In the genomic region with DNA sequence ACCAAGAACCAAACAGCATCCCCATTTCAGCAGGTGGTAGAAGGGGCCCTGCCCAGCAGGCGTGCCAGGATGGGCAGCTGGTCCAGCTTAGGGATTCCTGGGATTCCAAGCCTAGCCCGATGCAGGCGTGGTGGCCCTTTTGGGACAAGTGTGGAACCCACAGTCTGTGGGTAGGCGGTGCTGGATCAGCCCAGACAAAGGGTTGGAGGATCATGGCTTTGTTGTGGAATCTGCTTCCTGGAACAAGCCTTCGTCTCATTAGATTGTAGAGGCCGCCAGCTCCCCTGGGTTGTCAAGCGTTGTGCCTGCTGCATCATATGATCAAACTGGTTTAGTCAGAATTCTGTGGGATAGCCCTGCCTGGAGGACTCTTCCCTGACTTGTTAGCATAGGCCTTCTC, we compare ENCODE assay signal across 12 mouse cellular contexts. TPM values are rescaled to one million over a fixed set of nuclear protein-coding genes. Genes with fewer than 3 reads are reported as not detected.
DNase-seq lines count a peak whose midpoint lies in the region; ATAC-seq and TF ChIP-seq lines count a peak whose summit lies in the region.
"Had no signal": no experiment of that assay in that cellular context is flagged by ENCODE, and none has a peak within 500 bp of the region (broad histone marks: within the 10 kb centered on the region; RNA-seq: fewer than 3 reads in every experiment).

No protein-coding gene starts in this region.

- 75% methylated on average over 7 of the region's 7 CpGs for WGBS in heart, embryonic 10.5 days
- WGBS in midbrain, embryonic 10.5 days = 69% methylated on average over 7 of the region's 7 CpGs
- WGBS in midbrain, postnatal 0 days = 55% methylated on average over 7 of the region's 7 CpGs
- WGBS in embryonic facial prominence, embryonic 12.5 days = 79% methylated on average over 7 of the region's 7 CpGs
- 82% methylated on average over 7 of the region's 7 CpGs for WGBS in neural tube, embryonic 15.5 days

- DNase-seq in heart, embryonic 10.5 days (ENCODE audit: low spot score) = no peak
- no peak for DNase-seq in heart, postnatal 4 days
- no peak for DNase-seq in midbrain, embryonic 10.5 days (ENCODE audit: low spot score)
- DNase-seq in midbrain, postnatal 0 days (ENCODE audit: low spot score) = no peak
- no peak for DNase-seq in right cerebral cortex, postnatal 25 days
- DNase-seq in left cerebral cortex, adult 2 months (ENCODE audit: extremely low spot score in 1 of 2, low spot score in 2 of 2) = no peak
- DNase-seq: adrenal gland, adult 2 months; cerebellum, adult 9-11 months; kidney, postnatal 14 days; thymus, postnatal 36 days had no signal

- no peak overlapping the region for H3K4me3 ChIP-seq in heart, embryonic 10.5 days
- no peak overlapping the region for H3K4me3 ChIP-seq in midbrain, embryonic 10.5 days
- H3K4me3 ChIP-seq in midbrain, postnatal 0 days (ENCODE audit: low read depth, low read length) = no peak overlapping the region
- H3K4me3 ChIP-seq in embryonic facial prominence, embryonic 12.5 days = no peak overlapping the region
- no peak overlapping the region for H3K4me3 ChIP-seq in neural tube, embryonic 15.5 days (replicated peaks)
- H3K4me3 ChIP-seq in left cerebral cortex, adult 2 months = no peak overlapping the region

- no peak overlapping the region for H3K9ac ChIP-seq in midbrain, postnatal 0 days (replicated peaks; ENCODE audit: low read length, poor library complexity, severe bottlenecking)
- H3K9ac ChIP-seq in embryonic facial prominence, embryonic 12.5 days = no peak overlapping the region
- no peak overlapping the region for H3K9ac ChIP-seq in neural tube, embryonic 15.5 days (replicated peaks)

- no peak for TF ChIP-seq CTCF in midbrain, postnatal 0 days (IDR thresholded peaks at IDR 0.05)
- no peak for TF ChIP-seq CTCF in left cerebral cortex, adult 2 months (IDR thresholded peaks at IDR 0.05)

- no peaks in the 10 kb centered on the region for H3K27me3 ChIP-seq in heart, embryonic 10.5 days (ENCODE audit: insufficient read depth, poor library complexity, severe bottlenecking)
- no peaks in the 10 kb centered on the region for H3K27me3 ChIP-seq in midbrain, embryonic 10.5 days (ENCODE audit: low read depth, poor library complexity, severe bottlenecking)
- H3K27me3 ChIP-seq in midbrain, postnatal 0 days (ENCODE audit: insufficient read depth, low read length) = no peaks in the 10 kb centered on the region
- H3K27me3 ChIP-seq in embryonic facial prominence, embryonic 12.5 days = no peaks in the 10 kb centered on the region
- no peaks in the 10 kb centered on the region for H3K27me3 ChIP-seq in neural tube, embryonic 15.5 days (replicated peaks)

- H3K4me1 ChIP-seq in heart, embryonic 10.5 days = peaks cover 73% of the 10 kb centered on the region
- H3K4me1 ChIP-seq in midbrain, embryonic 10.5 days = peaks cover 27% of the 10 kb centered on the region
- 0 out of 2 replicates have a peak, but pooled peaks cover 3% of the 10 kb centered on the region for H3K4me1 ChIP-seq in midbrain, postnatal 0 days (ENCODE audit: insufficient read depth, low read length)
- H3K4me1 ChIP-seq in embryonic facial prominence, embryonic 12.5 days = peaks cover 3% of the 10 kb centered on the region; the same call in 1 of the 2 replicates
- H3K4me1 ChIP-seq in neural tube, embryonic 15.5 days = peaks cover 29% of the 10 kb centered on the region

- ATAC-seq in midbrain, postnatal 0 days (ENCODE audit: low FRiP score) = no peak
- no peak; the same call in 1 of the 2 replicates for ATAC-seq in embryonic facial prominence, embryonic 12.5 days (ENCODE audit: insufficient number of reproducible peaks, insufficient read depth, low FRiP score, low TSS enrichment)
- ATAC-seq in neural tube, embryonic 15.5 days (ENCODE audit: low FRiP score) = no peak

- no peaks in the 10 kb centered on the region for H3K9me3 ChIP-seq in heart, embryonic 10.5 days
- H3K9me3 ChIP-seq in midbrain, embryonic 10.5 days (replicated peaks) = no peaks in the 10 kb centered on the region
- no peaks in the 10 kb centered on the region for H3K9me3 ChIP-seq in midbrain, postnatal 0 days (ENCODE audit: low read length)
- H3K9me3 ChIP-seq in embryonic facial prominence, embryonic 12.5 days = no peaks in the 10 kb centered on the region
- no peaks in the 10 kb centered on the region for H3K9me3 ChIP-seq in neural tube, embryonic 15.5 days (replicated peaks)

- H3K36me3 ChIP-seq in heart, embryonic 10.5 days = peaks cover 11% of the 10 kb centered on the region; the same call in 1 of the 2 replicates
- peaks cover 13% of the 10 kb centered on the region for H3K36me3 ChIP-seq in midbrain, embryonic 10.5 days
- peaks cover 3% of the 10 kb centered on the region; the same call in 1 of the 2 replicates for H3K36me3 ChIP-seq in midbrain, postnatal 0 days (ENCODE audit: insufficient read depth, low read length)
- peaks cover 4% of the 10 kb centered on the region; the same call in 1 of the 2 replicates for H3K36me3 ChIP-seq in embryonic facial prominence, embryonic 12.5 days
- H3K36me3 ChIP-seq in neural tube, embryonic 15.5 days = peaks cover 5% of the 10 kb centered on the region

- H3K4me2 ChIP-seq in midbrain, postnatal 0 days (ENCODE audit: low read depth, low read length, poor library complexity, severe bottlenecking) = no peak overlapping the region
- H3K4me2 ChIP-seq in embryonic facial prominence, embryonic 12.5 days (replicated peaks) = no peak overlapping the region
- no peak overlapping the region for H3K4me2 ChIP-seq in neural tube, embryonic 15.5 days

- peak overlapping the region; percentile 83 for H3K27ac ChIP-seq in heart, embryonic 10.5 days
- peak overlapping the region; percentile 43; the same call in 1 of the 2 replicates for H3K27ac ChIP-seq in midbrain, embryonic 10.5 days (replicated peaks)
- no peak overlapping the region for H3K27ac ChIP-seq in midbrain, postnatal 0 days (ENCODE audit: low read depth, low read length)
- 0 out of 2 replicates have a peak overlapping the region, but pooled peaks have one; percentile 60 for H3K27ac ChIP-seq in embryonic facial prominence, embryonic 12.5 days
- 0 out of 2 replicates have a peak overlapping the region, but pooled peaks have one; percentile 29 for H3K27ac ChIP-seq in neural tube, embryonic 15.5 days (replicated peaks)
- H3K27ac ChIP-seq in left cerebral cortex, adult 2 months = no peak overlapping the region; the same call in 1 of the 2 replicates

- intact Hi-C loops in left cerebral cortex, adult 2 months (cut with DNase I) = no loop called here

RNA-seq across cellular contexts. Expression of gene Bicd2, which starts 21.0 kb away (rescaled TPM):
- 37.5 and 46.7 TPM in 2 replicates for polyA plus RNA-seq in heart, embryonic 10.5 days (2016; fragmentation: Nextera tagmentation; extraction: Ambion mirVana)
- total RNA-seq in heart, postnatal 4 days (2021) = 10 to 100 TPM; 80.9 to 84.3 TPM
- polyA plus RNA-seq in midbrain, embryonic 10.5 days (2016; fragmentation: Nextera tagmentation; extraction: Ambion mirVana) = 29.7 and 33.9 TPM in 2 replicates
- total RNA-seq in midbrain, postnatal 0 days (2014; rRNA removed) = 49.3 and 50.4 TPM in 2 replicates
- 24.0 and 24.1 TPM in 2 replicates for polyA plus RNA-seq in midbrain, postnatal 0 days (2015; fragmentation: Nextera tagmentation; extraction: Ambion mirVana)
- 42.0 and 42.3 TPM in 2 replicates for polyA plus RNA-seq in embryonic facial prominence, embryonic 12.5 days (2016; fragmentation: Nextera tagmentation; extraction: Ambion mirVana)
- polyA plus RNA-seq in neural tube, embryonic 15.5 days (2015; fragmentation: Nextera tagmentation; extraction: Ambion mirVana) = 28.3 and 30.3 TPM in 2 replicates
- 10 to 100 TPM; 53.9 to 54.6 TPM for total RNA-seq in left cerebral cortex, adult 2 months (2021)

RNA-seq across cellular contexts. Expression of gene Fgd3, which starts 42.3 kb away (rescaled TPM):
- 0.26 and 0.45 TPM in 2 replicates for polyA plus RNA-seq in heart, embryonic 10.5 days (2016; fragmentation: Nextera tagmentation; extraction: Ambion mirVana)
- under 1 TPM; 0.27 to 0.55 TPM for total RNA-seq in heart, postnatal 4 days (2021)
- polyA plus RNA-seq in midbrain, embryonic 10.5 days (2016; fragmentation: Nextera tagmentation; extraction: Ambion mirVana) = 1.1 and 1.5 TPM in 2 replicates
- total RNA-seq in midbrain, postnatal 0 days (2014; rRNA removed) = 9.3 and 12.0 TPM in 2 replicates
- 2.1 and 2.4 TPM in 2 replicates for polyA plus RNA-seq in midbrain, postnatal 0 days (2015; fragmentation: Nextera tagmentation; extraction: Ambion mirVana)
- 1.2 and 1.5 TPM in 2 replicates for polyA plus RNA-seq in embryonic facial prominence, embryonic 12.5 days (2016; fragmentation: Nextera tagmentation; extraction: Ambion mirVana)
- polyA plus RNA-seq in neural tube, embryonic 15.5 days (2015; fragmentation: Nextera tagmentation; extraction: Ambion mirVana) = 2.1 and 2.2 TPM in 2 replicates
- total RNA-seq in left cerebral cortex, adult 2 months (2021) = 1 to 10 TPM; 6.7 to 7.1 TPM

RNA-seq across cellular contexts. Expression of gene Ippk, which starts 58.7 kb away (rescaled TPM):
- polyA plus RNA-seq in heart, embryonic 10.5 days (2016; fragmentation: Nextera tagmentation; extraction: Ambion mirVana) = 15.8 and 18.5 TPM in 2 replicates
- total RNA-seq in heart, postnatal 4 days (2021) = 1 to 10 TPM; 9.5 to 9.9 TPM
- 18.5 and 20.3 TPM in 2 replicates for polyA plus RNA-seq in midbrain, embryonic 10.5 days (2016; fragmentation: Nextera tagmentation; extraction: Ambion mirVana)
- total RNA-seq in midbrain, postnatal 0 days (2014; rRNA removed) = 11.9 TPM in 2 replicates
- polyA plus RNA-seq in midbrain, postnatal 0 days (2015; fragmentation: Nextera tagmentation; extraction: Ambion mirVana) = 10.4 and 10.9 TPM in 2 replicates
- polyA plus RNA-seq in embryonic facial prominence, embryonic 12.5 days (2016; fragmentation: Nextera tagmentation; extraction: Ambion mirVana) = 14.0 and 15.8 TPM in 2 replicates
- 13.1 and 13.6 TPM in 2 replicates for polyA plus RNA-seq in neural tube, embryonic 15.5 days (2015; fragmentation: Nextera tagmentation; extraction: Ambion mirVana)
- 10 to 100 TPM; 17.7 to 18.0 TPM for total RNA-seq in left cerebral cortex, adult 2 months (2021)

Comparison
In these comparisons a context has a peak if more than half of its experiments do, and no peak if none do; other contexts are left out.
1. H3K27ac ChIP-seq: peak in heart, embryonic 10.5 days (single experiment), midbrain, embryonic 10.5 days (single experiment), embryonic facial prominence, embryonic 12.5 days (single experiment) and neural tube, embryonic 15.5 days (single experiment); none in midbrain, postnatal 0 days (single experiment) and left cerebral cortex, adult 2 months (single experiment).